Mouse (Mus musculus) liver, embryonic 14 days (tissue): ENCODE measurements around the gene Cxcl9. TPM values are rescaled to one million over a fixed set of nuclear protein-coding genes. Genes with fewer than 3 reads are reported as not detected.

Experiments
- polyA plus RNA-seq: library from polyadenylated mRNA; depleted of rRNA; stranded (reverse); fragments of >200 nt; gene quantifications from 2 replicates; pipeline ENCODE4 v1.2.3, GENCODE M21; 2012; rRNA removed

Cxcl9 gene
- polyA plus RNA-seq = 0.02 and 0.05 TPM in 2 replicates

GRCm38 (mm10) chr5:92327929-92328328 lies at the start of gene Cxcl9:
Gene Cxcl9 (minus strand): TSS chr5:92328079.

GRCm38 (mm10) chr5:92348794-92349413 lies 21.0 kb upstream of the Cxcl9 start, which contains the start of gene Cxcl10:
Gene Cxcl10 (minus strand): TSS chr5:92348889.

GRCm38 (mm10) chr5:92331635-92332338 lies 3.9 kb upstream of the Cxcl9 start, which contains the start of gene Art3:
Gene Art3 (plus strand): TSS chr5:92331827.

DNA sequence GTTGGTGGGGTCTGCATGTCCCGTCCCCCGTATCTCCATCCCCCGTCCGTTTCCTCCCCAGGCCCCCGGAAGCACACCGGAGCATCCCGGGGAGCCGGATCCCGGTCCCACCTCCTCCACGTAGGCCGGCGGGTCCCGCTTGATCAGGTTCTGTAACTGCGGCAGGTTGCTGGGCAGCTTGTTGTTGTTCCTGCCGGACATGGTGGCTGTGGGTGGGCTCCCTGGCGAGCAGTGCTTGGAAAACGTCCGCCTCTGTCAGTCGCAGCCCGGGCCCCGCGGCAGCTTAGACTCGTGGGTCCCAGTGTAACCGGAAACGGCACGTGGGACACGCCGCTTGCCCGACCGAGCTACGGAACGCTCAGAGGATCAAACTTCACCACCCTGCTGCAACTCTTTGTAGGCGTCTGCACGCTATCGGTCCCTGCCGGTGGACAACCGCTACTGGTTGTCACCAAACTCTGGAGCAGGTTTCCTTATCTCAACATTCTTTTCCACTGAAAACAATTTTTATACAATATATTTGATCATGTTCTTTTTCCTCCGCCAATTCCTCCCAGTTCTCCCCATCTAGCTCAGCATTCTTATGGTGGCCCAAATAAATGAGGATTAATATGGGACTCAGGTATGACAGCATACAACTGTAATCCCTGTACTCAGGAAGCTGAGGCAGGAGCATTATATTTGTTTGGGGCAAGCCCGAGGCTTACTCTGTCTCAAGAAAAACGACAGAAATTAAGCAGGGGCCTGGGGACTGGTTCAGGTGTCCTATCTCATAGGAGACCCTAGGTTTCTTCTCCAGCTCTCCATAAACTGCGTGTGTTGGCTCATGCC lies 18.0 kb downstream of the Cxcl9 start, which contains the start of gene Sdad1:
Gene Sdad1 (minus strand): TSS at position 799 of the 831 bp plus-strand sequence.

GRCm38 (mm10) chr5:92277437-92278394 lies 50.2 kb downstream of the Cxcl9 start, which contains the start of gene Naaa:
Gene Naaa (minus strand): TSS chr5:92278170.

Other genes with a start within 250 kb of the Cxcl9 start
- gene G3bp2, start 244.4 kb downstream of the Cxcl9 start, polyA plus RNA-seq = 20.0 and 23.0 TPM in 2 replicates
- 20.3 and 22.1 TPM in 2 replicates for gene Uso1, start 190.1 kb downstream of the Cxcl9 start, polyA plus RNA-seq
- gene U90926, start 112.7 kb downstream of the Cxcl9 start, polyA plus RNA-seq = not detected in 2 replicates
- gene Ppef2, start 71.8 kb downstream of the Cxcl9 start, polyA plus RNA-seq = 0.09 and 0.18 TPM in 2 replicates
- 3.7 and 4.9 TPM in 2 replicates for gene Naaa, start 49.9 kb downstream of the Cxcl9 start, polyA plus RNA-seq
- 9.7 and 10.6 TPM in 2 replicates for gene Sdad1, start 17.6 kb downstream of the Cxcl9 start, polyA plus RNA-seq
- gene Art3, start 3.7 kb upstream of the Cxcl9 start, polyA plus RNA-seq = 0.76 and 0.81 TPM in 2 replicates
- 12.1 and 13.5 TPM in 2 replicates for gene Cxcl10, start 20.8 kb upstream of the Cxcl9 start, polyA plus RNA-seq
- 25.5 and 25.6 TPM in 2 replicates for gene Nup54, start 107.1 kb upstream of the Cxcl9 start, polyA plus RNA-seq
- 5.9 and 7.0 TPM in 2 replicates for gene Scarb2, start 178.8 kb upstream of the Cxcl9 start, polyA plus RNA-seq
- 0.83 and 1.6 TPM in 2 replicates for gene Fam47e, start 227.0 kb upstream of the Cxcl9 start, polyA plus RNA-seq